Mouse (Mus musculus) liver, embryonic 15.5 days (tissue): ENCODE data around the gene Ube2h. TPM values are rescaled to one million over a fixed set of nuclear protein-coding genes. Genes with fewer than 3 reads are reported as not detected.
A peak's percentile ranks its signal among the peaks of the same experiment; 100 is the strongest.

Source experiments
- ATAC-seq: fragments of 200-750 bp; cut with Nextera tagmentation; 2 replicates; pipeline ENCODE4 v1.8.0; 2017; ENCODE audit warnings: moderate number of reproducible peaks, mild to moderate bottlenecking, moderate library complexity; ENCODE audit not compliant: insufficient read depth
- H3K27ac ChIP-seq: fragments of 300-500 bp; sonication (generic); replicated peaks from 2 replicates; pipeline ENCODE4 v1.5.1; 2015; ENCODE audit warnings: mild to moderate bottlenecking, inconsistent platforms
- H3K27me3 ChIP-seq: fragments of 300-500 bp; sonication (generic); 2 replicates; pipeline ENCODE4 v1.6.1; 2015; ENCODE audit warnings: mild to moderate bottlenecking, inconsistent platforms
- H3K36me3 ChIP-seq: fragments of 300-500 bp; sonication (generic); replicated peaks from 2 replicates; pipeline ENCODE4 v1.6.1; 2015; ENCODE audit warnings: moderate library complexity, mild to moderate bottlenecking, inconsistent platforms
- H3K4me1 ChIP-seq: fragments of 300-500 bp; sonication (generic); replicated peaks from 2 replicates; pipeline ENCODE4 v1.6.1; 2015; ENCODE audit warnings: inconsistent platforms
- H3K4me2 ChIP-seq: fragments of 300-500 bp; sonication (generic); 2 replicates; pipeline ENCODE4 v1.6.1; 2015; ENCODE audit warnings: moderate library complexity, mild to moderate bottlenecking, inconsistent platforms
- H3K4me3 ChIP-seq: fragments of 300-500 bp; sonication (generic); replicated peaks from 2 replicates; pipeline ENCODE4 v1.5.1; 2015; ENCODE audit warnings: mild to moderate bottlenecking, inconsistent platforms
- H3K9ac ChIP-seq: fragments of 300-500 bp; sonication (generic); 2 replicates; pipeline ENCODE4 v1.6.1; 2015; ENCODE audit warnings: moderate library complexity, mild to moderate bottlenecking, inconsistent platforms
- H3K9me3 ChIP-seq: fragments of 300-500 bp; sonication (generic); replicated peaks from 2 replicates; pipeline ENCODE4 v1.6.1; 2016; ENCODE audit warnings: inconsistent platforms
- WGBS: fragments of 180-500 bp; shearing (Covaris S2); methylation state at CpG from one replicate; pipeline ENCODE4 v1.1.7; 2015; ENCODE audit warnings: mixed read lengths; ENCODE audit not compliant: insufficient replicate concordance; 5-methylcytosine and 5-hydroxymethylcytosine counted together
- polyA plus RNA-seq: library from polyadenylated mRNA; unstranded; fragments of >200 nt; fragmentation: Nextera tagmentation; extraction: Ambion mirVana; gene quantifications from 2 replicates; pipeline ENCODE4 v1.2.1, GENCODE M21; 2015

Ube2h gene
- polyA plus RNA-seq, 1 experiment from 2014 or later: 33.8 TPM

- Histone ChIP-seq H3K27me3 (no peaks in the 10 kb centered on the region), H3K9ac (no peak overlapping the region), H3K27ac (peak overlapping the region; percentile 83), H3K4me1 (peaks cover 56% of the 10 kb centered on the region), H3K4me2 (peak overlapping the region; percentile 75), H3K9me3 (no peaks in the 10 kb centered on the region), H3K4me3 (peak overlapping the region; percentile 71; the same call in 1 of the 2 replicates), H3K36me3 (peaks cover 39% of the 10 kb centered on the region)
- WGBS: 71% methylated on average over 5 of the region's 5 CpGs
- no peak for ATAC-seq
Observed at GRCm38 (mm10) chr6:30299683-30300082, 4.7 kb downstream of the Ube2h start.

GRCm38 (mm10) chr6:30299116-30299515, 5.2 kb downstream of the Ube2h start:
- H3K27ac ChIP-seq: 0 out of 2 replicates have a peak overlapping the region, but pooled peaks have one; percentile 20
- 52% methylated on average over 1 of the region's 1 CpGs for WGBS

GRCm38 (mm10) chr6:30292579-30292978, 11.8 kb downstream of the Ube2h start:
- H3K27ac ChIP-seq: peak overlapping the region; percentile 59; the same call in 1 of the 2 replicates
- H3K4me2 ChIP-seq: no peak overlapping the region
- peaks cover 77% of the 10 kb centered on the region for H3K36me3 ChIP-seq
- H3K4me3 ChIP-seq: no peak overlapping the region
- peaks cover 20% of the 10 kb centered on the region for H3K4me1 ChIP-seq
- H3K9ac ChIP-seq: no peak overlapping the region
- WGBS: 52% methylated on average over 2 of the region's 2 CpGs
- H3K27me3 ChIP-seq: no peaks in the 10 kb centered on the region
- H3K9me3 ChIP-seq: no peaks in the 10 kb centered on the region
- peak; percentile 41; the same call in 1 of the 2 replicates for ATAC-seq

More at GRCm38 (mm10) chr6:30299116-30299515, 5.2 kb downstream of the Ube2h start:
- ATAC-seq: no peak
- Histone ChIP-seq H3K4me3 (no peak overlapping the region), H3K9ac (no peak overlapping the region), H3K36me3 (peaks cover 45% of the 10 kb centered on the region), H3K27me3 (no peaks in the 10 kb centered on the region), H3K9me3 (no peaks in the 10 kb centered on the region), H3K4me1 (peaks cover 53% of the 10 kb centered on the region), H3K4me2 (no peak overlapping the region)

GRCm38 (mm10) chr6:30287958-30288357, 16.4 kb downstream of the Ube2h start:
- Histone ChIP-seq H3K9me3 (no peaks in the 10 kb centered on the region), H3K27me3 (no peaks in the 10 kb centered on the region), H3K27ac (no peak overlapping the region), H3K9ac (no peak overlapping the region), H3K4me2 (no peak overlapping the region), H3K4me3 (no peak overlapping the region), H3K4me1 (peaks cover 35% of the 10 kb centered on the region), H3K36me3 (peaks cover 75% of the 10 kb centered on the region)
- WGBS: 76% methylated on average over 6 of the region's 6 CpGs
- no peak for ATAC-seq

GRCm38 (mm10) chr6:30286642-30287041, 17.7 kb downstream of the Ube2h start:
- Histone ChIP-seq H3K9me3 (no peaks in the 10 kb centered on the region), H3K4me1 (peaks cover 29% of the 10 kb centered on the region), H3K4me2 (no peak overlapping the region), H3K4me3 (no peak overlapping the region), H3K36me3 (peaks cover 68% of the 10 kb centered on the region), H3K27me3 (no peaks in the 10 kb centered on the region), H3K27ac (no peak overlapping the region), H3K9ac (no peak overlapping the region)
- no peak for ATAC-seq

- no peak overlapping the region for H3K27ac ChIP-seq
- H3K27me3 ChIP-seq: no peaks in the 10 kb centered on the region
- H3K4me3 ChIP-seq: no peak overlapping the region
- no peak overlapping the region for H3K9ac ChIP-seq
- H3K36me3 ChIP-seq: peaks cover 76% of the 10 kb centered on the region
- no peaks in the 10 kb centered on the region for H3K9me3 ChIP-seq
- peaks cover 21% of the 10 kb centered on the region for H3K4me1 ChIP-seq
- 0 out of 2 replicates have a peak, but pooled peaks have one; percentile 28 for ATAC-seq
- no peak overlapping the region for H3K4me2 ChIP-seq
Observed at GRCm38 (mm10) chr6:30284177-30284576, 20.2 kb downstream of the Ube2h start.

GRCm38 (mm10) chr6:30282361-30282760, 22.0 kb downstream of the Ube2h start:
- Histone ChIP-seq H3K4me1 (peaks cover 21% of the 10 kb centered on the region), H3K27me3 (no peaks in the 10 kb centered on the region), H3K9me3 (no peaks in the 10 kb centered on the region), H3K36me3 (peaks cover 81% of the 10 kb centered on the region), H3K4me2 (no peak overlapping the region), H3K9ac (no peak overlapping the region), H3K27ac (no peak overlapping the region), H3K4me3 (no peak overlapping the region)
- 89% methylated on average over 2 of the region's 2 CpGs for WGBS
- no peak for ATAC-seq

- Histone ChIP-seq H3K4me2 (no peak overlapping the region), H3K36me3 (peaks cover 76% of the 10 kb centered on the region), H3K4me3 (no peak overlapping the region), H3K27me3 (no peaks in the 10 kb centered on the region), H3K4me1 (peaks cover 33% of the 10 kb centered on the region), H3K27ac (no peak overlapping the region), H3K9me3 (no peaks in the 10 kb centered on the region), H3K9ac (no peak overlapping the region)
- no peak for ATAC-seq
- WGBS: 75% methylated on average over 1 of the region's 1 CpGs
Observed at GRCm38 (mm10) chr6:30278374-30278773, 26.0 kb downstream of the Ube2h start.

- Histone ChIP-seq H3K36me3 (peaks cover 81% of the 10 kb centered on the region), H3K4me3 (no peak overlapping the region), H3K27ac (no peak overlapping the region), H3K9me3 (no peaks in the 10 kb centered on the region), H3K9ac (no peak overlapping the region), H3K27me3 (no peaks in the 10 kb centered on the region), H3K4me1 (peaks cover 38% of the 10 kb centered on the region), H3K4me2 (no peak overlapping the region)
- WGBS: 83% methylated on average over 7 of the region's 7 CpGs
- ATAC-seq: no peak
Observed at GRCm38 (mm10) chr6:30276882-30277281, 27.5 kb downstream of the Ube2h start.

GRCm38 (mm10) chr6:30276375-30276774, 28.0 kb downstream of the Ube2h start:
- Histone ChIP-seq H3K4me3 (no peak overlapping the region), H3K4me2 (no peak overlapping the region), H3K27ac (no peak overlapping the region), H3K9me3 (no peaks in the 10 kb centered on the region), H3K4me1 (peaks cover 38% of the 10 kb centered on the region), H3K36me3 (peaks cover 82% of the 10 kb centered on the region), H3K9ac (no peak overlapping the region), H3K27me3 (no peaks in the 10 kb centered on the region)
- no peak for ATAC-seq
- 80% methylated on average over 3 of the region's 3 CpGs for WGBS

GRCm38 (mm10) chr6:30275159-30275847, 29.0 kb downstream of the Ube2h start:
- 44% methylated on average over 5 of the region's 5 CpGs for WGBS
- no peaks in the 10 kb centered on the region for H3K9me3 ChIP-seq
- H3K36me3 ChIP-seq: peaks cover 82% of the 10 kb centered on the region
- H3K4me3 ChIP-seq: no peak overlapping the region
- peak; percentile 69 for ATAC-seq
- no peak overlapping the region for H3K9ac ChIP-seq
- peaks cover 38% of the 10 kb centered on the region for H3K4me1 ChIP-seq
- H3K4me2 ChIP-seq: peak overlapping the region; percentile 44
- peak overlapping the region; percentile 66 for H3K27ac ChIP-seq
- no peaks in the 10 kb centered on the region for H3K27me3 ChIP-seq

GRCm38 (mm10) chr6:30272911-30273310, 31.4 kb downstream of the Ube2h start:
- no peak overlapping the region for H3K9ac ChIP-seq
- no peak overlapping the region for H3K4me2 ChIP-seq
- H3K4me3 ChIP-seq: no peak overlapping the region
- ATAC-seq: no peak
- H3K27me3 ChIP-seq: no peaks in the 10 kb centered on the region
- H3K27ac ChIP-seq: no peak overlapping the region
- H3K4me1 ChIP-seq: peaks cover 38% of the 10 kb centered on the region
- H3K36me3 ChIP-seq: peaks cover 80% of the 10 kb centered on the region
- 71% methylated on average over 3 of the region's 3 CpGs for WGBS
- no peaks in the 10 kb centered on the region for H3K9me3 ChIP-seq
